Mouse (Mus musculus): ENCODE measurements at regions not wholly inside any gene's neighbourhood (a gene's known extent, or its start where the extent isn't known, plus 50 kb on each side); places are given as distances from the start of the nearest gene placed in this dataset.

DNA sequence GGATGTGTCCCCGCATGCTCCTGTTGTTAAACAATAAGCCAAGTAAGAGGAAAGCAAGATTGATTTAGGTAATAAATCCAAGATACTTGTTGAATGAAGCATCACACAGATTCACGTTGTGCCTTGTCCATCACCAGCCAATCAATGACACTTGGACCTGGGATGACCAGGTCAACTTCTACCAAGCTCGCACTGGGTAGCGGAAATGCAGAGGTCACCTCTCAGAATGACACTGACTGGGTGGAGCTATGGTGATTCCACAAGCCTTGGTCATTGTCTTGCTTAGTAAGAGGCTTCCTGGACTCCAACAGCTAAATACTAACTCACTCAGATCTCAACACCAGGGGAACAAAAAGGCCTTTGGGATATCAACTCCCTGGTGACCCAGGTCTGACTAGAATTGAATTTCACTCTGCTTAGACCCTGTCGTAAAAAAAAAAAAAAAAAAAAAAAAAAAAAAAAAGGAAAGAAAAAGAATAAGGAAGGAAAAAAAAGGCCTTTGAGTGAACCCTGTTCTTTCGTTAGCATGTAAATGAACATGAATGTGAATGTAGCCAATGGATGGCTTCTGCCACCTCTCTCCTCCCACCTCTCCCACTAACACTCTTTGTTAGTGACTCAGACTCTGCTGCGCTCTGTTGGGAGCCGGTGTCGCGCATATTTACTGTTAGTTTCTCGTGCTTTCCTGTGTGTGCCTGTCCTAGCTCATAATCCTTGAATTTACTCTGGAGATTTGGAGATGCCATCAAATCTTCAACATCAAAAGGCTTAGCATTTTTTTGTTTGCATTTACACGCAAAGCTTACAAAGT lies 66.4 kb upstream of the Skap2 start:
- no peak for TF ChIP-seq POLR2A (IDR thresholded peaks at IDR 0.05; ENCODE audit: insufficient read depth, low read depth, low read length)
- TF ChIP-seq CTCF (IDR thresholded peaks at IDR 0.05) = no peak
